Mouse (Mus musculus) spleen, postnatal 14 days (tissue): ENCODE results near the gene Tmem259.
A peak's percentile ranks its signal among the peaks of the same experiment; 100 is the strongest.
"Not testable (repeated sequence)": the region's sequence is repeated elsewhere in the genome, so short reads cannot be mapped to it uniquely, and the experiment has no call there.

Experiments
- DNase-seq, 2 experiments: peaks; one replicate each; pipeline ENCODE4 v3.0.0; 2021 to 2022; ENCODE audit warnings: low spot score in 2 of 2

The Tmem259 gene

DNA sequence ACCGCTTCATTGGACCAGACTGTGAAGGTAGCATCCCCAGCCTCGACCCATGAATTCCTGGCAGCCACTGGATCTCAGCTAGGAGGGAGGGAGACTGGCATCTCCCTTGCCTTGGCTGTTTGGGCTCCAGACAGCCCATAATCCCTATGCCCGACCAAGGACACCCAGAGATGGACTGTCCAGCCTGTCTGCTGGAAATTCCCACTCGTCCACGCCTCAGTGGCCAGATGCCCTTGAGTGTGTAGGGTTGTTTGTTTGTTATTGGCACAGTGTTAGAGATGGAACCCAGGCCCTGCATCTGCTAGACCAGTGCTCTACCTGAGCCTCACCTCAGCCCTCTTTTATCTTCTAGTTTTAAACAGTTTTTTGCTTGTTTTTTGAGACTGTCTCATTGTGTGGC is 18.8 kb downstream of the Tmem259 start:
- no peak for DNase-seq

GRCm38 (mm10) chr10:79964727-79965126 is 19.4 kb downstream of the Tmem259 start:
- DNase-seq: no peak

GRCm38 (mm10) chr10:79960671-79961294 is 23.3 kb downstream of the Tmem259 start:
- DNase-seq: no peak

- peak; percentile 100 for DNase-seq
Observed at GRCm38 (mm10) chr10:79959847-79960601, 24.1 kb downstream of the Tmem259 start, which contains the start of gene Wdr18. Wdr18 (plus strand) TSS chr10:79960152.

DNA sequence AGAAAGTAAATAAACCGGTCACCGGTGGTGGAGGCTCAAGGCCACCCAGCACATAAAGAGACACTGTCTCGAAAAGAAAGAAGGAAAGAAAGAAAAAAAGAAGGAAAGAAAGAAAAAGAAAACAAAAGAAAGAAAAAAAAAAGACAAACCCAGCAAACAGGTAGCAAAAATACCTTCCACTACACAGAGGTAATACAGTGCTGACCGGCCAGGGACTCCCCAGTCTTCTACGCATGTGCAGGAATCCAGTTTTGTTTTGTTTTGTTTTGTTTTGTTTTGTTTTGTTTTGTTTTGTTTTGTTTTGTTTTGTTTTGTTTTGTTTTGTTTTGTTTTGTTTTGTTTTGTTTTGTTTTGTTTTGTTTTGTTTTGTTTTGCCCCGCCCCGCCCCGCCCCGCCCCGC is 24.7 kb downstream of the Tmem259 start:
- DNase-seq: not testable (repeated sequence)

GRCm38 (mm10) chr10:79958140-79958816 is 25.9 kb downstream of the Tmem259 start:
- DNase-seq: peak; percentile 75 to 88

DNA sequence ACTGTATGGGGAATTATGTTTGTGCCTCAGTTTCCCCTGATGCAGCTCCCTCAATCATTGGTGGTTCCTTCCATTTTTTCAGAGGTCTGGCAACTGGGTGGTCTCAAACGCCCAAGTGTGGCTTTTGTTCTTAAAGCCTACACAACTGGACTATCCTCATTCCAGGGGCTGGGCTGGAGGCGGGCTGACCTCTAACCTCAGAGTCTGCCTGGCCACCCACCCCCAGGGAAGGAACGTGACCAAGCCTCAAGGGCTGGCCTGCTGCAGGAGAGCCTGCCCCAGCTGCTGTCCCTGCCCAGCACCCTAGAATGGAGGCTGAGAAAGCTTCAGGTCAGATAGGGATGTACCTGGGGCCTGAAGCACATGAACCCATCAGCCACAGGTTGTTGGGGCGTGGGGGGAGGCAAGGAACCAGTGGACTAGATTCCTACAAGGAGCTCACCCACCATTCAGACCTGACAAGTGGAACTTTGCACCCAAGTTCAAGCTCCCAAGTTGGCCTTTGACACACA is 27.4 kb downstream of the Tmem259 start:
- no peak for DNase-seq

GRCm38 (mm10) chr10:79955691-79956090 is 28.4 kb downstream of the Tmem259 start:
- no peak for DNase-seq

DNA sequence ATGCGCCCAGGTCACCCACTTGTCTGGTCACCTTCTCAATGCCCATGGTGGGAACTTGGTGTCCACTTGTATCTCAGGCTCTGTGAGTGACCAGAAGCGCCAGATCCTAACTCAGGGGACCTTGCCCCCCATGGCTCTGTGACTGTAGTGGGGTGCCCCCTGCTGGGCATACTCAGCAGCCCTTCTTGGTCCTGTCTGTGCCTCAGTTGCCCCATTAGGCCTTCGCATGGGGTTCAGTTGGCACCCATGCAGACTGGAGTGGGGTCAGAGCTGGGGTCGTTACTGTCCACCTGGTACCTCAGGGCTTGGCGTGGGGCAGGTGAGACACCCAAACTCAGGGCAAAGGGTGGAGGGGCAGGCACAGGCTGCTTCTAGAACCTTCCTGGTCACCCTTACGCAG is 30.2 kb downstream of the Tmem259 start:
- peak in 1 of 2 experiments; percentile 54 for DNase-seq

DNA sequence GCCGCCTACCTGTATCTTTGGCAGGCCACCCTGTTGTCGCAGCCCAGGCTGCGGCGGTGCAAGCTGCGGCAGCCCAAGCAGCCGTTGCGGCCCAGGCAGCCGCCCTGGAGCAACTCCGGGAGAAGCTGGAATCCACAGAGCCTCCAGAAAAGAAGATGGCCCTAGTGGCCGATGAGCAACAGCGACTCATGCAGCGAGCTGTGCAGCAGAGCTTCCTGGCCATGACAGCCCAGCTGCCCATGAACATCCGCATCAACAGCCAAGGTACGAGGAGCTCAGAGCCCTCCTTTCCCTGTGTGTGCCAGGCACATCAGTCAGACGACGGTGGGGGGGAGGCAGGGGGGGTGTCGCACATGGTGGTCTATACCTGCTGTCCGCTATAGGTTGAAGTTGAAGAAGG is 33.5 kb downstream of the Tmem259 start:
- DNase-seq: no peak

GRCm38 (mm10) chr10:79949873-79950272 is 34.3 kb downstream of the Tmem259 start:
- DNase-seq: no peak

- no peak for DNase-seq
Observed at GRCm38 (mm10) chr10:79947502-79947901, 36.6 kb downstream of the Tmem259 start.

GRCm38 (mm10) chr10:79946752-79947322 is 37.3 kb downstream of the Tmem259 start:
- DNase-seq: no peak

GRCm38 (mm10) chr10:79945507-79946234 is 38.5 kb downstream of the Tmem259 start:
- DNase-seq: no peak

DNA sequence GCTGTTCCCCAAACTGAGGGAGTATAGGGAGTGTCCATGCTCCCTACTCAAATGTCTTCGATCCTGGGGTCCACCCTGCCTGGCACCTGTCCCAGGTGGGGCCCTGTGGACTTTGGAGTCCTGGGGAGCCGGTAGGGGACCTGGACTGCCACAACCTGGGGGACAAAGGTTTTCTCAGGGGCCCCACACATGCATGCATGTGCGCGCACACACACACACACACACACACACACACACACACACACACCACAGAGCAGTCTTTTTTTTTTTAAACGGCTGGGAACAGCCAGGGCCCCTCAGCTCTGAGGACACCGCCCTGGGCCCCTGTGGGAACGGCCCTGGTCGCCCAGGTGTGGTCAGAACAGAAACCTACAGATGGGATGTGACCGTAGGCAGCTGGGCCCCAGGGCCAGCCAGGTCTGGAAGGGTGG is 40.6 kb downstream of the Tmem259 start:
- no peak for DNase-seq

GRCm38 (mm10) chr10:79942988-79943387 is 41.1 kb downstream of the Tmem259 start:
- no peak for DNase-seq

DNA sequence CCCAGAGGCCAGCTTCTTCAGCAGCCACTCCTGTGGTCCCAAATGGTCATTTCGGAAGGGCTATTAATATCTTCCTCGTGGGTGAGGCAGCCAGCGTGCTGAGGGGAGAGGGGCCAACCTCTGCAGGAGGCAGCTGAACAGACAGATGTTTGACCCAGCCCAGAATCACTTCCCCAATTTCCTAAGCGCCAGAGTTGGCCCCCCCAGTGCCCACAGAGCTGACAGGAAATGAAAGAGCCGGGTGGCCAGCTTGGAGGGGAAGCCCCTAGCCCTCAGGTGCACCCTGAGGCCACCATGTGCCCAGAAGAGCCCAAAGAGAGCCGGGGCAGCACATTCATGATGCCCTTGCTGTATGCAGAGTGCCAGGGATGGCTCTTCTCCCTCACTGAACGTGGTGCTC is 43.4 kb downstream of the Tmem259 start:
- peak; percentile 55 to 69 for DNase-seq

GRCm38 (mm10) chr10:79937775-79938526 is 46.2 kb downstream of the Tmem259 start:
- DNase-seq: no peak

- DNase-seq: peak; percentile 82 to 84
Observed at GRCm38 (mm10) chr10:79936911-79937441, 47.2 kb downstream of the Tmem259 start.

DNA sequence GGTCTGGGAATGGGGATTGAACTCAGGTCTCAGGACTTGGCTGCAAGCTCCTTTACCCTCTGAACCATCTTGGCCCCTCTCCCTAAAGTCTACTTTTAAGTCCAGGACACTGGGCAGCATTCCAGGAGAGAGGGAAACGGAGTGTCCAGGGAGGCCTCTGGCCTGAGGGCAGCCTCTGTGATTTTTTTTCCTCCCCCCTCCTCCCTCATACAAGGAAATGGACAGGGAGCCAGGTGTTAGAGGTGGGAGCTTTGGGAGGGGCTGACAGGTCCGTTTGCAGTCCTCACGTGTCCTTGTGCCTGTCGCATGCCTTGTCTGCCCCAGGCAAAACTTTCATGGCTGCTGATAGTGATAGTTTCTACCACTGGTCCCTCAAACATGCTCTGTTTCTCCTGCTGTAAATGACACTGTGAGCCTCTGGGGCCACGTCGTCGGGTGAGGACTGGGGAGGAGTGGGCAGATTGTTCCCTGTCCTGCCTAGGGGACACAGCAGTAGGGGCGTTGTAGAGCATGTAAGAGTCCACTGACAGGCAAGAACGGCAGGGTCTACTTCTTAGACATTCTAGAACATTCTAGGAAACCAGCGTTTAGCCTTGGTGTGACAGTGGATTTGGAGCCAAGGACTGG is 47.7 kb downstream of the Tmem259 start:
- no peak for DNase-seq
